Mouse (Mus musculus) bone marrow macrophage, adult 2 months (primary cell): ENCODE measurements around the gene Rbl1.

Experiments
- CTCF ChIP-seq: IDR thresholded peaks from 2 replicates; pipeline ENCODE4 v1.5.1; 2012; ENCODE audit warnings: low read depth, mild to moderate bottlenecking, low read length, moderate library complexity
- POLR2A ChIP-seq: IDR thresholded peaks from 2 replicates; pipeline ENCODE4 v1.6.1; 2012; ENCODE audit warnings: mild to moderate bottlenecking, low read depth, low read length, borderline replicate concordance

- TF ChIP-seq CTCF = no peak
- TF ChIP-seq POLR2A = no peak
These were observed 15.8 kb upstream of the Rbl1 start for GRCm38 (mm10) chr2:157220108-157220507.
